Mouse (Mus musculus) erythroblast, embryonic 14.5 days (primary cell): ENCODE measurements around the gene Gins1. TPM values are rescaled to one million over a fixed set of nuclear protein-coding genes. Genes with fewer than 3 reads are reported as not detected.

Experiments
- H3K27me3 ChIP-seq: 2 replicates; pipeline ENCODE4 v1.6.1; 2012; ENCODE audit warnings: inconsistent platforms; ENCODE audit not compliant: control insufficient read depth
- H3K36me3 ChIP-seq: 2 replicates; pipeline ENCODE4 v1.6.1; 2012; ENCODE audit warnings: mild to moderate bottlenecking, inconsistent platforms; ENCODE audit not compliant: control insufficient read depth
- H3K4me1 ChIP-seq: 2 replicates; pipeline ENCODE4 v1.6.1; 2012; ENCODE audit warnings: inconsistent platforms; ENCODE audit not compliant: control insufficient read depth
- H3K4me3 ChIP-seq: replicated peaks from 2 replicates; pipeline ENCODE3; 2012; ENCODE audit warnings: moderate library complexity, mild to moderate bottlenecking, inconsistent platforms
- H3K9me3 ChIP-seq: 2 replicates; pipeline ENCODE4 v1.6.1; 2012; ENCODE audit warnings: low read length, inconsistent platforms, mixed read lengths; ENCODE audit not compliant: control insufficient read depth
- GATA1 ChIP-seq: IDR thresholded peaks from 2 replicates; pipeline ENCODE4 v1.6.1; 2012; ENCODE audit warnings: low read length, inconsistent platforms, mixed read lengths
- TAL1 ChIP-seq: IDR thresholded peaks from 3 replicates; pipeline ENCODE4 v1.6.1; 2012; ENCODE audit warnings: low read length, inconsistent platforms, mixed read lengths
- polyA plus RNA-seq: library from polyadenylated mRNA; stranded (reverse); fragments of >175 nt; gene quantifications from 2 replicates; pipeline ENCODE4 v1.2.3, GENCODE M21; 2012

Gene Gins1
- polyA plus RNA-seq, 1 experiment, result 5.9 TPM

GRCm38 (mm10) chr2:150969231-150969630 lies 64.0 kb downstream of the Gins1 start:
- no peaks in the 10 kb centered on the region for H3K27me3 ChIP-seq
- no peak overlapping the region for H3K4me3 ChIP-seq
- H3K36me3 ChIP-seq, result peaks cover 100% of the 10 kb centered on the region
- H3K9me3 ChIP-seq, result no peaks in the 10 kb centered on the region
- no peaks in the 10 kb centered on the region for H3K4me1 ChIP-seq
- TF ChIP-seq TAL1, result no peak
- no peak for TF ChIP-seq GATA1

- Histone ChIP-seq H3K9me3 (no peaks in the 10 kb centered on the region), H3K4me3 (no peak overlapping the region), H3K4me1 (peaks cover 13% of the 10 kb centered on the region), H3K27me3 (no peaks in the 10 kb centered on the region), H3K36me3 (peaks cover 99% of the 10 kb centered on the region)
- no peak for TF ChIP-seq GATA1
- no peak for TF ChIP-seq TAL1
These were observed 66.7 kb downstream of the Gins1 start for GRCm38 (mm10) chr2:150971856-150972255.

- TF ChIP-seq TAL1, result no peak
- TF ChIP-seq GATA1, result no peak
- Histone ChIP-seq H3K4me3 (no peak overlapping the region), H3K27me3 (no peaks in the 10 kb centered on the region), H3K36me3 (peaks cover 98% of the 10 kb centered on the region), H3K9me3 (no peaks in the 10 kb centered on the region), H3K4me1 (peaks cover 21% of the 10 kb centered on the region)
These were observed 67.5 kb downstream of the Gins1 start for GRCm38 (mm10) chr2:150972681-150973080.

- no peak for TF ChIP-seq TAL1
- no peak for TF ChIP-seq GATA1
- Histone ChIP-seq H3K9me3 (no peaks in the 10 kb centered on the region), H3K4me3 (no peak overlapping the region), H3K4me1 (peaks cover 30% of the 10 kb centered on the region), H3K27me3 (no peaks in the 10 kb centered on the region), H3K36me3 (peaks cover 98% of the 10 kb centered on the region)
These were observed 68.4 kb downstream of the Gins1 start for GRCm38 (mm10) chr2:150973401-150974115.

GRCm38 (mm10) chr2:150976871-150977270 lies 71.7 kb downstream of the Gins1 start:
- no peaks in the 10 kb centered on the region for H3K9me3 ChIP-seq
- peaks cover 81% of the 10 kb centered on the region for H3K36me3 ChIP-seq
- H3K27me3 ChIP-seq, result no peaks in the 10 kb centered on the region
- no peak; the same call in 1 of the 2 replicates for TF ChIP-seq GATA1
- TF ChIP-seq TAL1, result peak; percentile 62
- peaks cover 56% of the 10 kb centered on the region for H3K4me1 ChIP-seq
- peak overlapping the region; percentile 39 for H3K4me3 ChIP-seq

GRCm38 (mm10) chr2:150977676-150978075 lies 72.5 kb downstream of the Gins1 start:
- Histone ChIP-seq H3K9me3 (no peaks in the 10 kb centered on the region), H3K36me3 (peaks cover 73% of the 10 kb centered on the region), H3K4me1 (peaks cover 60% of the 10 kb centered on the region), H3K4me3 (no peak overlapping the region), H3K27me3 (no peaks in the 10 kb centered on the region)
- TF ChIP-seq TAL1, result no peak
- TF ChIP-seq GATA1, result no peak

- H3K9me3 ChIP-seq, result no peaks in the 10 kb centered on the region
- no peak overlapping the region for H3K4me3 ChIP-seq
- peaks cover 62% of the 10 kb centered on the region for H3K36me3 ChIP-seq
- H3K4me1 ChIP-seq, result peaks cover 67% of the 10 kb centered on the region
- TF ChIP-seq GATA1, result no peak
- TF ChIP-seq TAL1, result no peak
- H3K27me3 ChIP-seq, result no peaks in the 10 kb centered on the region
These were observed 73.6 kb downstream of the Gins1 start for GRCm38 (mm10) chr2:150978791-150979190.

GRCm38 (mm10) chr2:150979861-150980620 lies 74.8 kb downstream of the Gins1 start:
- Histone ChIP-seq H3K9me3 (no peaks in the 10 kb centered on the region), H3K36me3 (peaks cover 51% of the 10 kb centered on the region), H3K4me3 (no peak overlapping the region), H3K4me1 (peaks cover 70% of the 10 kb centered on the region), H3K27me3 (no peaks in the 10 kb centered on the region)
- no peak for TF ChIP-seq TAL1
- TF ChIP-seq GATA1, result no peak

Other genes starting within 250 kb of the Gins1 start
- 1.8 and 2.1 TPM in 2 replicates for gene Acss1, start 236.9 kb upstream of the Gins1 start, polyA plus RNA-seq
- not detected in 2 replicates for gene Vsx1, start 216.0 kb upstream of the Gins1 start, polyA plus RNA-seq
- 0.11 and 0.37 TPM in 2 replicates for gene Entpd6, start 156.4 kb upstream of the Gins1 start, polyA plus RNA-seq
- 0.07 and 0.53 TPM in 2 replicates for gene Pygb, start 118.7 kb upstream of the Gins1 start, polyA plus RNA-seq
- 3.4 and 3.6 TPM in 2 replicates for gene Abhd12, start 659 bp upstream of the Gins1 start, polyA plus RNA-seq
- 2.4 and 3.2 TPM in 2 replicates for gene Ninl, start 134.0 kb downstream of the Gins1 start, polyA plus RNA-seq
- 2.4 and 4.6 TPM in 2 replicates for gene Nanp, start 134.0 kb downstream of the Gins1 start, polyA plus RNA-seq
- gene Gm14151, start 186.9 kb downstream of the Gins1 start, polyA plus RNA-seq, result 0.02 TPM in 1 of 2 replicates, not detected in the other
- not detected in 2 replicates for gene Gm14147, start 192.8 kb downstream of the Gins1 start, polyA plus RNA-seq